Mouse (Mus musculus) lung, embryonic 16.5 days (tissue): ENCODE data around the gene Traf6. TPM values are rescaled to one million over a fixed set of nuclear protein-coding genes. Genes with fewer than 3 reads are reported as not detected.

Experiments used
- ATAC-seq: fragments of 200-750 bp; cut with Nextera tagmentation; 2 replicates; pipeline ENCODE4 v1.8.0; 2017; ENCODE audit warnings: low read depth, mild to moderate bottlenecking, moderate library complexity
- H3K27ac ChIP-seq: fragments of 300-500 bp; sonication (generic); 2 replicates; pipeline ENCODE4 v1.5.1; 2014; ENCODE audit warnings: mild to moderate bottlenecking, control low read depth, low read length
- H3K27me3 ChIP-seq: fragments of 300-500 bp; sonication (generic); 2 replicates; pipeline ENCODE4 v1.6.1; 2014; ENCODE audit warnings: low read depth, low read length, mixed read lengths; ENCODE audit not compliant: control insufficient read depth, insufficient read depth
- H3K36me3 ChIP-seq: fragments of 300-500 bp; sonication (generic); 2 replicates; pipeline ENCODE4 v1.6.1; 2014; ENCODE audit warnings: low read length; ENCODE audit not compliant: control insufficient read depth, insufficient read depth
- H3K4me1 ChIP-seq: fragments of 300-500 bp; sonication (generic); replicated peaks from 2 replicates; pipeline ENCODE4 v1.6.1; 2014; ENCODE audit warnings: low read length, mixed read lengths; ENCODE audit not compliant: control insufficient read depth, insufficient read depth
- H3K4me2 ChIP-seq: fragments of 300-500 bp; sonication (generic); 2 replicates; pipeline ENCODE4 v1.6.1; 2014; ENCODE audit warnings: low read depth, low read length, control low read depth
- H3K4me3 ChIP-seq: fragments of 300-500 bp; sonication (generic); 2 replicates; pipeline ENCODE4 v1.5.1; 2014; ENCODE audit warnings: mild to moderate bottlenecking, low read length, control low read depth
- H3K9ac ChIP-seq: fragments of 300-500 bp; sonication (generic); 2 replicates; pipeline ENCODE4 v1.6.1; 2014; ENCODE audit warnings: low read length, control low read depth
- H3K9me3 ChIP-seq: fragments of 300-500 bp; sonication (generic); 2 replicates; pipeline ENCODE4 v1.6.1; 2016; ENCODE audit warnings: low read length; ENCODE audit not compliant: control insufficient read depth
- WGBS: fragments of 180-500 bp; shearing (Covaris S2); extraction: QIAGEN DNeasy Blood & Tissue Kit; methylation state at CpG from one replicate; pipeline ENCODE4 v1.1.7; 2014; 5-methylcytosine and 5-hydroxymethylcytosine counted together
- polyA plus RNA-seq: library from polyadenylated mRNA; unstranded; fragments of >200 nt; fragmentation: Nextera tagmentation; extraction: Ambion mirVana; gene quantifications from 2 replicates; pipeline ENCODE4 v1.2.1, GENCODE M21; 2015

Traf6 gene
- polyA plus RNA-seq, 1 experiment from 2014 or later = 10.5 TPM

GRCm38 (mm10) chr2:101652921-101653597 is 25.2 kb upstream of the Traf6 start:
- Histone ChIP-seq H3K4me3 (peak overlapping the region; percentile 29), H3K27ac (no peak overlapping the region), H3K36me3 (no peaks in the 10 kb centered on the region), H3K4me2 (peak overlapping the region; percentile 53), H3K27me3 (no peaks in the 10 kb centered on the region; the same call in 1 of the 2 replicates), H3K4me1 (no peaks in the 10 kb centered on the region), H3K9me3 (no peaks in the 10 kb centered on the region), H3K9ac (no peak overlapping the region)
- WGBS = 18% methylated on average over 14 of the region's 14 CpGs
- peak; percentile 67 for ATAC-seq

- WGBS = 73% methylated on average over 2 of the region's 2 CpGs
- Histone ChIP-seq H3K27me3 (no peaks in the 10 kb centered on the region), H3K27ac (no peak overlapping the region), H3K9me3 (no peaks in the 10 kb centered on the region), H3K36me3 (no peaks in the 10 kb centered on the region), H3K4me2 (no peak overlapping the region), H3K4me1 (peaks cover 2% of the 10 kb centered on the region; the same call in 1 of the 2 replicates), H3K9ac (no peak overlapping the region), H3K4me3 (no peak overlapping the region)
- ATAC-seq = no peak
Observed at GRCm38 (mm10) chr2:101660536-101660935, 17.7 kb upstream of the Traf6 start.

GRCm38 (mm10) chr2:101665058-101665702 is 13.0 kb upstream of the Traf6 start:
- H3K9ac ChIP-seq = no peak overlapping the region
- H3K4me3 ChIP-seq = no peak overlapping the region
- no peaks in the 10 kb centered on the region for H3K36me3 ChIP-seq
- ATAC-seq = peak; percentile 70
- no peaks in the 10 kb centered on the region for H3K27me3 ChIP-seq
- H3K9me3 ChIP-seq = no peaks in the 10 kb centered on the region
- no peak overlapping the region for H3K27ac ChIP-seq
- no peak overlapping the region for H3K4me2 ChIP-seq
- H3K4me1 ChIP-seq = peaks cover 4% of the 10 kb centered on the region; the same call in 1 of the 2 replicates
- 22% methylated on average over 9 of the region's 9 CpGs for WGBS

GRCm38 (mm10) chr2:101665703-101666092 is 12.5 kb upstream of the Traf6 start:
- Histone ChIP-seq H3K4me1 (peaks cover 4% of the 10 kb centered on the region; the same call in 1 of the 2 replicates), H3K4me3 (no peak overlapping the region), H3K9ac (no peak overlapping the region), H3K27me3 (no peaks in the 10 kb centered on the region), H3K27ac (no peak overlapping the region), H3K36me3 (no peaks in the 10 kb centered on the region), H3K9me3 (no peaks in the 10 kb centered on the region), H3K4me2 (no peak overlapping the region)
- ATAC-seq = no peak
- WGBS = 87% methylated on average over 3 of the region's 3 CpGs

GRCm38 (mm10) chr2:101668751-101669150 is 9.5 kb upstream of the Traf6 start:
- Histone ChIP-seq H3K27ac (no peak overlapping the region), H3K27me3 (no peaks in the 10 kb centered on the region), H3K4me2 (no peak overlapping the region), H3K9ac (no peak overlapping the region), H3K4me1 (peaks cover 4% of the 10 kb centered on the region; the same call in 1 of the 2 replicates), H3K4me3 (no peak overlapping the region), H3K9me3 (no peaks in the 10 kb centered on the region), H3K36me3 (no peaks in the 10 kb centered on the region)
- WGBS = 83% methylated on average over 3 of the region's 3 CpGs
- ATAC-seq = no peak

GRCm38 (mm10) chr2:101673547-101673946 is 4.7 kb upstream of the Traf6 start:
- H3K9me3 ChIP-seq = no peaks in the 10 kb centered on the region
- H3K4me2 ChIP-seq = no peak overlapping the region
- no peak overlapping the region for H3K9ac ChIP-seq
- no peaks in the 10 kb centered on the region for H3K36me3 ChIP-seq
- H3K4me3 ChIP-seq = no peak overlapping the region
- no peaks in the 10 kb centered on the region; the same call in 1 of the 2 replicates for H3K27me3 ChIP-seq
- ATAC-seq = no peak
- H3K27ac ChIP-seq = no peak overlapping the region
- H3K4me1 ChIP-seq = 0 out of 2 replicates have a peak, but pooled peaks cover 2% of the 10 kb centered on the region
- WGBS = 76% methylated on average over 3 of the region's 3 CpGs

GRCm38 (mm10) chr2:101679164-101679784 is 1.0 kb downstream of the Traf6 start:
- H3K9me3 ChIP-seq = no peaks in the 10 kb centered on the region
- no peaks in the 10 kb centered on the region; the same call in 1 of the 2 replicates for H3K27me3 ChIP-seq
- peaks cover 6% of the 10 kb centered on the region for H3K4me1 ChIP-seq
- H3K4me3 ChIP-seq = peak overlapping the region; percentile 91
- ATAC-seq = no peak
- WGBS = 4% methylated on average over 15 of the region's 15 CpGs
- no peak overlapping the region for H3K27ac ChIP-seq
- peak overlapping the region; percentile 94 for H3K9ac ChIP-seq
- H3K36me3 ChIP-seq = no peaks in the 10 kb centered on the region
- H3K4me2 ChIP-seq = peak overlapping the region; percentile 62

- ATAC-seq = no peak
- H3K27me3 ChIP-seq = no peaks in the 10 kb centered on the region
- peaks cover 17% of the 10 kb centered on the region for H3K36me3 ChIP-seq
- H3K4me1 ChIP-seq = peaks cover 1% of the 10 kb centered on the region
- no peak overlapping the region for H3K4me2 ChIP-seq
- H3K9me3 ChIP-seq = no peaks in the 10 kb centered on the region
- H3K27ac ChIP-seq = no peak overlapping the region
- 82% methylated on average over 12 of the region's 12 CpGs for WGBS
- H3K4me3 ChIP-seq = no peak overlapping the region
- H3K9ac ChIP-seq = no peak overlapping the region
Observed at GRCm38 (mm10) chr2:101684421-101684820, 6.2 kb downstream of the Traf6 start.

GRCm38 (mm10) chr2:101688011-101688410 is 9.8 kb downstream of the Traf6 start:
- no peak overlapping the region for H3K27ac ChIP-seq
- H3K9me3 ChIP-seq = no peaks in the 10 kb centered on the region
- H3K4me3 ChIP-seq = no peak overlapping the region
- no peak overlapping the region for H3K9ac ChIP-seq
- H3K4me1 ChIP-seq = no peaks in the 10 kb centered on the region
- no peak overlapping the region for H3K4me2 ChIP-seq
- 91% methylated on average over 5 of the region's 5 CpGs for WGBS
- H3K27me3 ChIP-seq = no peaks in the 10 kb centered on the region
- H3K36me3 ChIP-seq = peaks cover 30% of the 10 kb centered on the region
- ATAC-seq = no peak
